Mouse (Mus musculus): ENCODE measurements around the gene Rxrb. TPM values are rescaled to one million over a fixed set of nuclear protein-coding genes. Genes with fewer than 3 reads are reported as not detected.

Rxrb gene
- polyA plus RNA-seq, 1 experiment from 2014 or later, result 43.6 TPM

GRCm38 (mm10) chr17:34036647-34037046 lies 5.0 kb downstream of the Rxrb start:
- no peak overlapping the region for H3K4me2 ChIP-seq
- peaks cover 46% of the 10 kb centered on the region for H3K4me1 ChIP-seq
- no peaks in the 10 kb centered on the region for H3K9me3 ChIP-seq
- H3K27ac ChIP-seq, result no peak overlapping the region
- H3K36me3 ChIP-seq, result peaks cover 30% of the 10 kb centered on the region
- ATAC-seq (ENCODE audit: insufficient read depth, low FRiP score, low read depth), result no peak
- WGBS, result 80% methylated on average over 10 of the region's 10 CpGs
- no peak overlapping the region for H3K9ac ChIP-seq
- H3K4me3 ChIP-seq (replicated peaks), result no peak overlapping the region
- 0 out of 2 replicates have a peak, but pooled peaks cover 8% of the 10 kb centered on the region for H3K27me3 ChIP-seq (replicated peaks)

GRCm38 (mm10) chr17:34037241-34037640 lies 5.6 kb downstream of the Rxrb start:
- Histone ChIP-seq H3K4me2 (no peak overlapping the region), H3K4me1 (peaks cover 47% of the 10 kb centered on the region), H3K9ac (no peak overlapping the region), H3K4me3 (replicated peaks) (no peak overlapping the region), H3K27ac (no peak overlapping the region), H3K27me3 (replicated peaks) (0 out of 2 replicates have a peak, but pooled peaks cover 8% of the 10 kb centered on the region), H3K36me3 (peaks cover 30% of the 10 kb centered on the region), H3K9me3 (no peaks in the 10 kb centered on the region)
- 87% methylated on average over 7 of the region's 7 CpGs for WGBS
- ATAC-seq (ENCODE audit: insufficient read depth, low FRiP score, low read depth), result no peak

GRCm38 (mm10) chr17:34038440-34038839 lies 6.8 kb downstream of the Rxrb start:
- peaks cover 30% of the 10 kb centered on the region for H3K36me3 ChIP-seq
- H3K27ac ChIP-seq, result no peak overlapping the region
- peak overlapping the region; percentile 15; the same call in 1 of the 2 replicates for H3K4me3 ChIP-seq (replicated peaks)
- H3K4me2 ChIP-seq, result peak overlapping the region; percentile 52
- peaks cover 39% of the 10 kb centered on the region for H3K4me1 ChIP-seq
- peak; percentile 15; the same call in 1 of the 2 replicates for ATAC-seq (ENCODE audit: insufficient read depth, low FRiP score, low read depth)
- H3K9me3 ChIP-seq, result no peaks in the 10 kb centered on the region
- WGBS, result 21% methylated on average over 21 of the region's 21 CpGs
- no peak overlapping the region for H3K9ac ChIP-seq
- 0 out of 2 replicates have a peak, but pooled peaks cover 8% of the 10 kb centered on the region for H3K27me3 ChIP-seq (replicated peaks)

GRCm38 (mm10) chr17:34038878-34039561 lies 7.4 kb downstream of the Rxrb start, which contains the start of gene Col11a2:
Gene Col11a2 (plus strand): TSS chr17:34039437.
- 13% methylated on average over 28 of the region's 28 CpGs for WGBS
- Histone ChIP-seq H3K36me3 (peaks cover 28% of the 10 kb centered on the region), H3K4me2 (peak within 1 kb of the TSS; percentile 52), H3K27ac (no peak within 1 kb of the TSS), H3K9ac (0 out of 2 replicates have a peak within 1 kb of the TSS, but pooled peaks have one; percentile 9), H3K9me3 (no peaks in the 10 kb centered on the region), H3K27me3 (replicated peaks) (0 out of 2 replicates have a peak, but pooled peaks cover 8% of the 10 kb centered on the region), H3K4me3 (replicated peaks) (peak within 1 kb of the TSS; percentile 15), H3K4me1 (peaks cover 33% of the 10 kb centered on the region)
- peak; percentile 6; the same call in 1 of the 2 replicates for ATAC-seq (ENCODE audit: insufficient read depth, low FRiP score, low read depth)

GRCm38 (mm10) chr17:34039562-34040450 lies 8.2 kb downstream of the Rxrb start:
- no peak overlapping the region for H3K4me3 ChIP-seq (replicated peaks)
- H3K36me3 ChIP-seq, result peaks cover 24% of the 10 kb centered on the region
- H3K27ac ChIP-seq, result no peak overlapping the region
- H3K9me3 ChIP-seq, result no peaks in the 10 kb centered on the region
- H3K4me2 ChIP-seq, result peak overlapping the region; percentile 52
- no peak for ATAC-seq (ENCODE audit: insufficient read depth, low FRiP score, low read depth)
- peaks cover 33% of the 10 kb centered on the region for H3K4me1 ChIP-seq
- no peak overlapping the region for H3K9ac ChIP-seq
- WGBS, result 23% methylated on average over 17 of the region's 17 CpGs
- 0 out of 2 replicates have a peak, but pooled peaks cover 8% of the 10 kb centered on the region for H3K27me3 ChIP-seq (replicated peaks)

- 80% methylated on average over 14 of the region's 14 CpGs for whole genome bisulfite sequencing
Observed at GRCm38 (mm10) chr17:34045941-34046340, 14.3 kb downstream of the Rxrb start.

GRCm38 (mm10) chr17:34047404-34048050 lies 15.9 kb downstream of the Rxrb start:
- WGBS, result 88% methylated on average over 5 of the region's 5 CpGs
- ATAC-seq (ENCODE audit: insufficient read depth, low FRiP score, low read depth), result no peak
- Histone ChIP-seq H3K27me3 (replicated peaks) (no peaks in the 10 kb centered on the region), H3K4me2 (no peak overlapping the region), H3K36me3 (no peaks in the 10 kb centered on the region), H3K4me3 (replicated peaks) (no peak overlapping the region), H3K4me1 (no peaks in the 10 kb centered on the region), H3K9ac (no peak overlapping the region), H3K27ac (no peak overlapping the region), H3K9me3 (no peaks in the 10 kb centered on the region)

More at GRCm38 (mm10) chr17:34045941-34046340, 14.3 kb downstream of the Rxrb start:
- H3K36me3 ChIP-seq, result no peaks in the 10 kb centered on the region
- no peaks in the 10 kb centered on the region for H3K27me3 ChIP-seq (replicated peaks)
- no peak overlapping the region for H3K4me2 ChIP-seq
- no peak overlapping the region for H3K4me3 ChIP-seq (replicated peaks)
- H3K27ac ChIP-seq, result no peak overlapping the region
- H3K9ac ChIP-seq, result no peak overlapping the region
- ATAC-seq (ENCODE audit: insufficient read depth, low FRiP score, low read depth), result no peak
- peaks cover 7% of the 10 kb centered on the region; the same call in 1 of the 2 replicates for H3K4me1 ChIP-seq
- no peaks in the 10 kb centered on the region for H3K9me3 ChIP-seq

GRCm38 (mm10) chr17:34057224-34057623 lies 25.6 kb downstream of the Rxrb start:
- 55% methylated on average over 7 of the region's 7 CpGs for WGBS
- Histone ChIP-seq H3K36me3 (no peaks in the 10 kb centered on the region), H3K9me3 (no peaks in the 10 kb centered on the region), H3K27me3 (replicated peaks) (no peaks in the 10 kb centered on the region), H3K27ac (no peak overlapping the region), H3K4me3 (replicated peaks) (no peak overlapping the region), H3K4me2 (no peak overlapping the region), H3K9ac (no peak overlapping the region), H3K4me1 (no peaks in the 10 kb centered on the region)
- ATAC-seq (ENCODE audit: insufficient read depth, low FRiP score, low read depth), result no peak

- no peak overlapping the region for H3K27ac ChIP-seq
- ATAC-seq (ENCODE audit: insufficient read depth, low FRiP score, low read depth), result no peak
- no peak overlapping the region for H3K4me3 ChIP-seq (replicated peaks)
Observed at GRCm38 (mm10) chr17:34068864-34069263, 37.3 kb downstream of the Rxrb start.

GRCm38 (mm10) chr17:34072091-34072490 lies 40.5 kb downstream of the Rxrb start:
- Histone ChIP-seq H3K27ac (no peak overlapping the region), H3K4me3 (replicated peaks) (no peak overlapping the region), H3K4me2 (no peak overlapping the region), H3K9me3 (no peaks in the 10 kb centered on the region), H3K36me3 (no peaks in the 10 kb centered on the region), H3K4me1 (no peaks in the 10 kb centered on the region), H3K27me3 (replicated peaks) (peaks cover 8% of the 10 kb centered on the region), H3K9ac (no peak overlapping the region)
- ATAC-seq (ENCODE audit: insufficient read depth, low FRiP score, low read depth), result no peak
- WGBS, result 66% methylated on average over 5 of the region's 5 CpGs

More at GRCm38 (mm10) chr17:34068864-34069263, 37.3 kb downstream of the Rxrb start:
- 48% methylated on average over 3 of the region's 3 CpGs for WGBS
- Histone ChIP-seq H3K4me1 (no peaks in the 10 kb centered on the region), H3K4me2 (no peak overlapping the region), H3K9ac (no peak overlapping the region), H3K36me3 (no peaks in the 10 kb centered on the region), H3K9me3 (no peaks in the 10 kb centered on the region), H3K27me3 (replicated peaks) (no peaks in the 10 kb centered on the region; the same call in 1 of the 2 replicates)

GRCm38 (mm10) chr17:34075271-34075670 lies 43.7 kb downstream of the Rxrb start:
- Histone ChIP-seq H3K4me3 (replicated peaks) (no peak overlapping the region), H3K27ac (no peak overlapping the region), H3K9ac (no peak overlapping the region), H3K9me3 (no peaks in the 10 kb centered on the region), H3K4me2 (no peak overlapping the region), H3K4me1 (no peaks in the 10 kb centered on the region), H3K27me3 (replicated peaks) (peaks cover 12% of the 10 kb centered on the region), H3K36me3 (no peaks in the 10 kb centered on the region)
- 37% methylated on average over 7 of the region's 7 CpGs for WGBS
- no peak for ATAC-seq (ENCODE audit: insufficient read depth, low FRiP score, low read depth)
